Mouse (Mus musculus): Measurements from ENCODE around the gene 1700007K13Rik. TPM values are rescaled to one million over a fixed set of nuclear protein-coding genes. Genes with fewer than 3 reads are reported as not detected.

The 1700007K13Rik gene
- polyA plus RNA-seq, 1 experiment from 2014 or later = 4.0 TPM

Other genes starting within 250 kb of the 1700007K13Rik start
- gene Ppp1r26, start 19.5 kb downstream of the 1700007K13Rik start, polyA plus RNA-seq (2016; fragmentation: Nextera tagmentation; extraction: Ambion mirVana) = 10.0 and 10.6 TPM in 2 replicates
- gene Mrps2, start 1.7 kb upstream of the 1700007K13Rik start, polyA plus RNA-seq (2016; fragmentation: Nextera tagmentation; extraction: Ambion mirVana) = 52.5 and 54.3 TPM in 2 replicates
- 0.67 and 0.72 TPM in 2 replicates for gene Gbgt1, start 30.6 kb upstream of the 1700007K13Rik start, polyA plus RNA-seq (2016; fragmentation: Nextera tagmentation; extraction: Ambion mirVana)
- gene Gm10134, start 39.8 kb upstream of the 1700007K13Rik start, polyA plus RNA-seq (2016; fragmentation: Nextera tagmentation; extraction: Ambion mirVana) = 1.8 and 2.8 TPM in 2 replicates
- gene Ralgds, start 46.8 kb upstream of the 1700007K13Rik start, polyA plus RNA-seq (2016; fragmentation: Nextera tagmentation; extraction: Ambion mirVana) = 96.7 and 108 TPM in 2 replicates
- gene Cel, start 97.1 kb upstream of the 1700007K13Rik start, polyA plus RNA-seq (2016; fragmentation: Nextera tagmentation; extraction: Ambion mirVana) = not detected in 2 replicates
- 50.0 and 50.5 TPM in 2 replicates for gene Gtf3c5, start 117.4 kb upstream of the 1700007K13Rik start, polyA plus RNA-seq (2016; fragmentation: Nextera tagmentation; extraction: Ambion mirVana)
- gene Gfi1b, start 155.7 kb upstream of the 1700007K13Rik start, polyA plus RNA-seq (2016; fragmentation: Nextera tagmentation; extraction: Ambion mirVana) = 1.2 and 1.3 TPM in 2 replicates
- 32.1 and 32.4 TPM in 2 replicates for gene Tsc1, start 174.9 kb upstream of the 1700007K13Rik start, polyA plus RNA-seq (2016; fragmentation: Nextera tagmentation; extraction: Ambion mirVana)
- 2.1 and 3.8 TPM in 2 replicates for gene Spaca9, start 233.4 kb upstream of the 1700007K13Rik start, polyA plus RNA-seq (2016; fragmentation: Nextera tagmentation; extraction: Ambion mirVana)
- gene Ak8, start 233.8 kb upstream of the 1700007K13Rik start, polyA plus RNA-seq (2016; fragmentation: Nextera tagmentation; extraction: Ambion mirVana) = 1.2 and 1.4 TPM in 2 replicates